Mouse (Mus musculus) brain, embryonic 14.5 days (tissue): Measurements from ENCODE around the gene Kel.

ENCODE experiments used
- CTCF ChIP-seq: fragments of 200-500 bp; IDR thresholded peaks from 2 replicates; pipeline ENCODE4 v1.5.1; 2012; ENCODE audit warnings: inconsistent platforms, mild to moderate bottlenecking, moderate library complexity, borderline replicate concordance; ENCODE audit not compliant: insufficient read depth, insufficient read length; ENCODE audit errors: extremely low read depth
- POLR2A ChIP-seq: fragments of 200-500 bp; IDR thresholded peaks from 2 replicates; pipeline ENCODE4 v1.6.1; 2012; ENCODE audit warnings: mild to moderate bottlenecking, inconsistent platforms, borderline replicate concordance; ENCODE audit not compliant: poor library complexity, insufficient read depth, insufficient read length, severe bottlenecking; ENCODE audit errors: extremely low read depth

DNA sequence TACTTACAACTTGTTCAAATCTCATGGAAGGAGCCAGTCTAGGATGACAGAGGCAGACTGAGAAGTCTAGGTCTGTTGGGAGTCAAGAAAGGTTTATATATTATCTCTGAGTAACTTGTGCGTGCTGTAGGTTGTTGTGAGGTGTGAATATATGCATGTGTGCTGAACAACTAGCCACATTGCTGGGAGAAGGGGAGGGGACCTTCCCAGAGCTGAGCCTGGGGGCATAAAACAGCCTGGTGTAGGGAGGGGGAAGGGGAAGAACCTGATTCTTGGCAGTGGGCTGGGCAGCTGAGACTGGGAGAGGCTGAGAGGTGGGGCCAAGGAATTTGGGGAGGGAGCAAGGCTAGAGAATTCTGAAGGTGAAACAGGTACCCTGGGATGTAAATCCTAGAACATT is 23.5 kb downstream of the Kel start, which contains the start of gene Trpv5:
- TF ChIP-seq CTCF = no peak
- no peak for TF ChIP-seq POLR2A
